Mouse (Mus musculus) heart, adult 2 months (tissue): ENCODE results near the gene Mreg. TPM values are rescaled to one million over a fixed set of nuclear protein-coding genes. Genes with fewer than 3 reads are reported as not detected.

Source experiments
- DNase-seq, 2 experiments: peaks; one replicate each; pipeline ENCODE4 v3.0.0; 2021
- H3K27ac ChIP-seq: fragments of 200-600 bp; 2 replicates; pipeline ENCODE4 v1.8.1; 2022
- H3K27me3 ChIP-seq: fragments of 200-500 bp; 2 replicates; pipeline ENCODE4 v1.6.1; 2012; ENCODE audit warnings: mild to moderate bottlenecking, low read length, inconsistent platforms, mixed read lengths; ENCODE audit not compliant: control insufficient read depth, insufficient read depth
- H3K36me3 ChIP-seq: fragments of 200-500 bp; 2 replicates; pipeline ENCODE4 v1.6.1; 2012; ENCODE audit warnings: low read length, inconsistent platforms; ENCODE audit not compliant: control insufficient read depth, insufficient read depth
- H3K4me1 ChIP-seq: fragments of 200-500 bp; 2 replicates; pipeline ENCODE4 v1.6.1; 2011; ENCODE audit warnings: low read length; ENCODE audit not compliant: control insufficient read depth, insufficient read depth
- H3K4me3 ChIP-seq: fragments of 200-600 bp; 2 replicates; pipeline ENCODE4 v1.8.1; 2022
- H3K79me2 ChIP-seq: fragments of 200-500 bp; replicated peaks from 2 replicates; pipeline ENCODE4 v1.6.1; 2012; ENCODE audit warnings: mild to moderate bottlenecking, inconsistent platforms, low read length, moderate library complexity, mixed read lengths; ENCODE audit not compliant: control insufficient read depth, insufficient read depth
- H3K9ac ChIP-seq: fragments of 200-500 bp; 2 replicates; pipeline ENCODE4 v1.6.1; 2012; ENCODE audit warnings: low read depth, mild to moderate bottlenecking, control low read depth, inconsistent platforms, low read length, mixed read lengths
- CTCF ChIP-seq: fragments of 200-600 bp; IDR thresholded peaks from 2 replicates; pipeline ENCODE4 v1.8.1; 2022; ENCODE audit warnings: antibody characterized with exemption, mild to moderate bottlenecking, moderate library complexity
- EP300 ChIP-seq: fragments of 200-500 bp; IDR thresholded peaks from 2 replicates; pipeline ENCODE4 v1.6.1; 2011; ENCODE audit warnings: low read depth, low read length, control low read depth; ENCODE audit not compliant: insufficient read depth
- POLR2A ChIP-seq: fragments of 200-500 bp; IDR thresholded peaks from 2 replicates; pipeline ENCODE4 v1.6.1; 2011; ENCODE audit warnings: mild to moderate bottlenecking, low read depth, low read length, control low read depth; ENCODE audit not compliant: insufficient read depth
- WGBS: fragments of 180-500 bp; shearing (Covaris S2); methylation state at CpG from one replicate; pipeline ENCODE4 v1.1.7; 2018; 5-methylcytosine and 5-hydroxymethylcytosine counted together
- intact Hi-C: fragments of 180-260 bp; cut with DNase I; formaldehyde crosslinking; loops from one replicate; pipeline ENCODE4 v1.15.1; 2025
- polyA plus RNA-seq: library from polyadenylated mRNA; depleted of rRNA; stranded (reverse); fragments of >200 nt; gene quantifications from 2 replicates; pipeline ENCODE4 v1.2.3, GENCODE M21; 2012
- total RNA-seq, 2 experiments: library from RNA; stranded (reverse); gene quantifications; 2 replicates each; pipeline ENCODE4 v1.2.3; 2021

Gene Mreg
- total and polyA plus RNA-seq, 3 experiments = 14.9 to 34.8 (median 31.1) TPM

GRCm38 (mm10) chr1:72210803-72211679 is 1.1 kb downstream of the Mreg start:
- intact Hi-C loops = no loop called here
- WGBS = 15% methylated on average over 17 of the region's 17 CpGs

GRCm38 (mm10) chr1:72208095-72208494 is 4.0 kb downstream of the Mreg start:
- Histone ChIP-seq H3K4me3 (no peak overlapping the region), H3K9ac (no peak overlapping the region), H3K27ac (no peak overlapping the region), H3K36me3 (no peaks in the 10 kb centered on the region), H3K4me1 (peaks cover 1% of the 10 kb centered on the region; the same call in 1 of the 2 replicates), H3K27me3 (no peaks in the 10 kb centered on the region), H3K79me2 (peaks cover 2% of the 10 kb centered on the region; the same call in 1 of the 2 replicates)
- 81% methylated on average over 5 of the region's 5 CpGs for WGBS
- TF ChIP-seq CTCF (no peak), EP300 (no peak), POLR2A (no peak)
- intact Hi-C loops = no loop called here
- no peak for DNase-seq

More at GRCm38 (mm10) chr1:72210803-72211679, 1.1 kb downstream of the Mreg start:
- H3K27me3 ChIP-seq = no peaks in the 10 kb centered on the region
- H3K27ac ChIP-seq = peak overlapping the region; percentile 73
- TF ChIP-seq EP300 (no peak), POLR2A (no peak)
- no peaks in the 10 kb centered on the region for H3K36me3 ChIP-seq
- DNase-seq = peak in 1 of 2 experiments; percentile 28
- peaks cover 8% of the 10 kb centered on the region for H3K4me1 ChIP-seq
- peak overlapping the region; percentile 90 for H3K9ac ChIP-seq
- peak overlapping the region; percentile 55 for H3K4me3 ChIP-seq
- H3K79me2 ChIP-seq = no peaks in the 10 kb centered on the region

GRCm38 (mm10) chr1:72205113-72205512 is 7.0 kb downstream of the Mreg start:
- H3K27ac ChIP-seq = no peak overlapping the region
- no peaks in the 10 kb centered on the region for H3K27me3 ChIP-seq
- H3K79me2 ChIP-seq = peaks cover 2% of the 10 kb centered on the region; the same call in 1 of the 2 replicates
- DNase-seq = no peak
- intact Hi-C loops = no loop called here
- H3K4me1 ChIP-seq = no peaks in the 10 kb centered on the region
- 53% methylated on average over 3 of the region's 3 CpGs for WGBS
- no peak overlapping the region for H3K9ac ChIP-seq
- no peak overlapping the region for H3K4me3 ChIP-seq
- no peak for TF ChIP-seq POLR2A
- TF ChIP-seq CTCF = no peak
- no peak for TF ChIP-seq EP300
- no peaks in the 10 kb centered on the region for H3K36me3 ChIP-seq

GRCm38 (mm10) chr1:72203204-72203603 is 8.9 kb downstream of the Mreg start:
- Histone ChIP-seq H3K9ac (no peak overlapping the region), H3K36me3 (no peaks in the 10 kb centered on the region), H3K79me2 (peaks cover 2% of the 10 kb centered on the region; the same call in 1 of the 2 replicates), H3K4me1 (no peaks in the 10 kb centered on the region), H3K4me3 (no peak overlapping the region), H3K27ac (no peak overlapping the region), H3K27me3 (no peaks in the 10 kb centered on the region)
- intact Hi-C loops = no loop called here
- TF ChIP-seq EP300 = no peak
- no peak for TF ChIP-seq CTCF
- no peak for TF ChIP-seq POLR2A
- DNase-seq = no peak
- WGBS = 85% methylated on average over 9 of the region's 9 CpGs

GRCm38 (mm10) chr1:72202705-72203104 is 9.4 kb downstream of the Mreg start:
- DNase-seq = no peak
- Histone ChIP-seq H3K27me3 (no peaks in the 10 kb centered on the region), H3K4me1 (no peaks in the 10 kb centered on the region), H3K27ac (no peak overlapping the region), H3K9ac (no peak overlapping the region), H3K36me3 (no peaks in the 10 kb centered on the region), H3K79me2 (peaks cover 2% of the 10 kb centered on the region; the same call in 1 of the 2 replicates), H3K4me3 (no peak overlapping the region)
- WGBS = 80% methylated on average over 7 of the region's 7 CpGs
- intact Hi-C loops = no loop called here
- TF ChIP-seq EP300 (no peak), POLR2A (no peak), CTCF (no peak)

GRCm38 (mm10) chr1:72202068-72202467 is 10.0 kb downstream of the Mreg start:
- no peak for DNase-seq
- H3K9ac ChIP-seq = no peak overlapping the region
- H3K27me3 ChIP-seq = no peaks in the 10 kb centered on the region
- no peak overlapping the region for H3K27ac ChIP-seq
- 67% methylated on average over 2 of the region's 2 CpGs for WGBS
- no peak overlapping the region for H3K4me3 ChIP-seq
- intact Hi-C loops = no loop called here
- TF ChIP-seq POLR2A (no peak), CTCF (no peak), EP300 (no peak)
- no peaks in the 10 kb centered on the region for H3K4me1 ChIP-seq
- H3K79me2 ChIP-seq = peaks cover 2% of the 10 kb centered on the region; the same call in 1 of the 2 replicates
- H3K36me3 ChIP-seq = no peaks in the 10 kb centered on the region
